Mouse (Mus musculus) urinary bladder, postnatal 36 days (tissue): ENCODE data around the gene Atg10.

Experiments used
- DNase-seq, 2 experiments: peaks; one replicate each; pipeline ENCODE4 v3.0.0; 2022; ENCODE audit warnings: low spot score in 2 of 2, mixed read lengths in 1 of 2

Atg10 gene

DNA sequence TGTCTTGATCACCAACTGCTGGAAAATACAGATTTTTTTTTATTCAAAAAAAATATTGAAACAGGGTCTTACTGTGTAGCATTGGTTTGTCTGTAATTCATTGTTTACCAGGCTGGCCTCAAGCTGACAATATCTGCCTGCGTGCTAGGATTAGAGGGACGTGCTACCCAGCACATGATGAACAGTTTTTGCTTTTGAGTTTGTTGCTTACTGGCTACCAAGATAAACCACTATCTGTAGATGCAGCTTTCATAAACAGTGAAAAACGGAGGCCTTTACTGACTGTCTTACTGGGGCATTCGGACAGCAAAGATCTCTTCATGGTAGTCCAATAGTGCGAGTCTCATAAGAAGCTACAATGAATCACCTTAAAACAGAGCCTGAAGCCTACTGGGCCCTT, 333.7 kb downstream of the Atg10 start:
- no peak for DNase-seq

GRCm38 (mm10) chr13:90886568-90886983, 337.2 kb downstream of the Atg10 start:
- DNase-seq = peak; percentile 42 to 65

DNA sequence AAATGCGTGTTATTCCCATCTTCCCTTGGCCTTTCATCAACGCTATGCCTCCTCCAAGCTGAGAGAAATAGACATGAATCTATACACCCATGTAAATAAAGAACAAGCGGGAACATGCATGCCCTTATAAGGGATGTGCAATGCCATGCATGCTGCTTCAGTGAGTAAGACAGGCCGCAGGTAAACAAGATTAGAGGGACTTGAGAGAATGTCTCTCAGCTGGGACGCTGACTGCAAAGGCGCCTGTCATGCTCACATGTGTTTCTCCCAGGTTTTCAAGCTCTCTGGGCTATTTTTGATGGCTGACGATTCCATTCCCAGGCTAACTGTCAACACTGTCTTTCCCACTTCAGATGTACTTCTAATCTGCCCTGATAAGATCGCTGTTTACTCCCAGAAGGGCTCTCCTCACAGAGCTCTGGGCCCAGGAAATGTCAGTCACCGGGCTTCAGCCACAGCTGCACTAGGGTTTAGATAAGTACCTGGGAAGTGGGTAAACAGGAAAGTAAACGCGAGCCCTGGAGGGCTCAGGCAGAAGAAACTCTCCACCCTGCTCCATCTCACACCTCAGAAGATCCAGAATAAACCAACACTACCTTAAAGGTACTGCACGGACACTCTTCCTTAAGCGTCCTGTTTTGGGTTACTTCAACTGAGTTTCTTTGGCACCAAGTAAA, 337.8 kb downstream of the Atg10 start:
- DNase-seq = no peak
